Mouse (Mus musculus) cerebellum, adult 11-12 months (tissue): ENCODE measurements around the gene Acp7.

Source experiments
- DNase-seq: peaks from one replicate; pipeline ENCODE4 v3.0.0; 2022

Gene Acp7

DNA sequence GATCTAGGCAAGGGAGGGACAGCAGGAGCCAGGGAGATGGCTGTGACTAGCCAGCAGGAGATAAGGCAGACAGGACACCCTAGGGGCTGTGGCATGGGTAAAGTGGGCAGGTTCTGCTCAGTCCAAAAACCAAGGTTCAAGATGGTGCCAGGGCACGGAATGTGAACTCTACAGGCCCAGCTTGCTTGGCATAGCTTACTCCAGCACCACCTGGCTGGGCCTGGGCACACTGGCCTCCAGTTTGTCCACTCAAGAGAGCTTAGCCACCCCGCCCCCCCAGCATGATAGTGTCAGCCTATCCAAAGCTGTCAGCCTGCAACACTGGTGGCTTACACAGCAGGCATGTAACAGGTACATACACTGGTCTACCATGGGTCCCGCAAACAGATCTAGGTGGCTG, 57.9 kb downstream of the Acp7 start:
- DNase-seq, result no peak

DNA sequence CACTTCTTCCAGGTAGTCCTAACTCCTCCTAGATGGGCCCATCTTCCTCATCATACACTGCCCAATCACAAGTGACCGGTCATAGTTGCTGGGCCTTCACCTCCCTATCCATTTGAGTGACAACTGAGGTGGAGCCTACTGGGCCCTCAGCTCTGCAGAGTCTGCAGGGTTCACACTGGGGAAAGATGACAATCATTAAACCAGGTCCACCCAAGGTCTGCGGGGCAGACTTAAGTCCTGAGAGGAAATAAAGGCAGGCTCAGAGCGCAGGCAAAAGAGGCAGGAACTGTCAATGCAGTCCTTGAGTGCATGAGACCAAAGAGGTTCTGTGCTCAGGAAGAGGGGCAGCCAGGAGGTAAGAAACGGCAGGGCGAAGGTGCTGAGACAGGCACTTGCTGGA, 58.4 kb downstream of the Acp7 start:
- no peak for DNase-seq

DNA sequence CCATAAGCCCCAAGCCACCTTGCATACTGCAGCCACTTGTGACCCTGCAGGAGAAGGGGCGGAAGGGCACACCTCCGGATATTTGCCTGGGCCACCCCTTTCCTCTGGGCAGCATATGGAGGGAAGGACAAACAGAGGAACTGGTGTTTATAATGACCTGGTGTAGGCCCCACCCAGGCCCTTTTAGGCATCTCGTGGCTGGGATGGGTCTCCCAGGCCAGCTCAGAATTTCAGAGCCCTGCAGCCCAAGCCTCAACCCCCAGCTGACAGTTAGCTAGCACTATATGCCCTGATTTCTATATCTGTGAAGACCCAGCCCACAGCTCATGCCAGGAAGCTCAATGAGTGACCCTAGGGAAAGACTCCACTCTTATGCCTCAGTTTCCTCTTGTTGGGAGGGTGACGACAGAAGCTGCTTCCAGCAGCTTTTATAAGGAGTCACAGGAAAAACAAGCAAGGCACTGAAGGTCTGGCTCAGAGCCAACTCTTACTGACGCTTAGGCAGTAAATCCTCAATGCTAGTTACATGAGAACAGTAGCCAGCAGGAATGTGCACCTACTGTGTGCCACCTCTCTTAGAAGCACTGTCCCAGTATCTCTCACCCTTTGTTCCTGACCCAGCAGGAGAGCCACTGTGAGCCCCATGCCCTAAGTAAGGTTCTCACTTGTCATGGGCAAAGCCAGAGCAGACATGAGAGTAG, 60.0 kb downstream of the Acp7 start:
- DNase-seq, result no peak

DNA sequence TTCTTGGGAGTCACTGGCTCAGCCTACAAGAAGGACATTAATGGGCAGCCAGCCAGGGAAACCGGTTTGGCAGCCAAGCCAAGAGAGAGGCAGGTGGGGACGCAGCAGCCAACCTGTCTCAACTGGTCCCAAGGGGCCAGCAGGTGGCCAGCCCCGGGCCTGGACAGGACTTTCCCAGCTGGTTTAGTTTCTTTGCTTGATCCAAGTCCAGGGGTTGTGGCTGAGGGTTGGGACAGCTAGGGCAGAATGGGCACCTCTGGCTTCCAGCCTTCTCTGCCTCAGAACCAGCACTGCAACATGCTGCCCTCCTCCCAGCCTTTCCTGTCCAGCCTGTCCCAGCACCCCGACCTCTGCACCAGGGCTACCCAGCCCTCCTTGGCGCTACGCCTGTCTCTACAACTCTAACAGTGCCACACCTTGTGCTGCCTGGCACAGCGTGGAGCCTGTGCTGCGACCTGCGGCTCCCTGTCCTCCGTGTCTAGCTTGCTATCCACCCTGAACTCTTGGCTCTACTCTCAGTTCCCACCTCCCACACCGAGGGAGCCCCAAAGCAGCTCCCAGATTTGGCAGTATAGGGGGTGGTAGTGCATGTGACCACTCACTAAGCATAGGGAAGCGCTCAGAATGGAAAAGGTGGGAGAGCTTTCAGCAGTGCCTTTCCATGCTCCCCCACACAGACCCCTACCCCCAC, 60.7 kb downstream of the Acp7 start:
- peak; percentile 78 for DNase-seq

DNA sequence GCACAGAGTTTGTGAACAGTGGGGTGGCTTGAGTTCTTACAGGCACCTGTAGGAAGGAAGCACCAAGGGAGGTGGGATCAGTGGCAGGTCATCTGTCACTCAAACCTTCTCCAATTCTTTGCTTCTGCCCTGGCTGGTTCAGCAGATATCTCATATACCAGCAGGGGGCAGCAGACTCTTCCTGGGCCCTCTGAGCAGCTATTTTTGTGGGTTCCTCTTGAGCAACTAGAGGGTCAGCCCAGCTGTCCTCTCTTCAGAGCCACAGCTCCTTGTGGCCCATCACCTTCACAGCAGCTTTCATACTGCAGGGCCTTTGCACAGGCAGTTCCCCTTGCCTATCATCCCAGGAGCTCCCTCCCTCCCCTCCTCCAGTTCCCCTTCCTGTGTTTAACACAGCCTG, 62.9 kb downstream of the Acp7 start:
- peak; percentile 60 for DNase-seq

DNA sequence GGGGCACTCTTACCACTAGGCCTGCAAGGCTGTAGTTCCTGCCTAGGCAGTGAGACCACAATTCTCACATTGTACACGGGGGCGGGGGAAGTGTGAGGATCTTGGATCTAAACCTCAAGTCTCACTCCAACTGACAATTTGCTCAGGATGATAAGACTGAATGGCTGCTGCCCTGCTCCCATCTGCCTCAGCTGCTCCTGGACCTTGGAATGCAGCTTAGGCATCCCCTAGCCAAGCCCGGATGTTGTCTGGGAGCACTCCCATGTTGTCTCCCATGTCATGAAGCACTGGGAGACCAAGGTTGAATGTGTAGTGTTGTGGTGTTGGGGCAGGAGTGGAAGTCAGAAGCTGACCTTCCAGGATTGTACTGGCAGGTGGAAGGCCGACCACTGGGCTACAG, 63.6 kb downstream of the Acp7 start:
- no peak for DNase-seq

DNA sequence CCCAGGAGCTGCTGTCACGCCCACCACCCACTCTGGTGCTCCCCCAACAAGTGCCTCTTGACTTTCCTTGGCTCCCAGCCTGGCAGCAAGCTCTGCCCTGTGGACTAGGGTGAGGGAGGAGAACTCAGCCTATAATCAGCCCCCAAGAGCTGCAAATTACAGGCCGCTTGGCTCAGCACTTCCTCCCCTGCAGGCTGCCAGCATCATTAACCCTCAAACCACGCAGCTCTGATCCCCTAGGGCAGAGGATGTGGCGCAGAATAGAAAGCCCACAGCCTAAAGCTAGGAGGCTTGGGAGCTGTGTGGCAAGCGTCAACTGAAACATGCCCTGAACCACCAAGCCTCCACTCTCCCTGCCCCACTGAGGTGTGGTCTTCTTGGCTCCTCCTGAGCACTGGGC, 65.7 kb downstream of the Acp7 start:
- no peak for DNase-seq

DNA sequence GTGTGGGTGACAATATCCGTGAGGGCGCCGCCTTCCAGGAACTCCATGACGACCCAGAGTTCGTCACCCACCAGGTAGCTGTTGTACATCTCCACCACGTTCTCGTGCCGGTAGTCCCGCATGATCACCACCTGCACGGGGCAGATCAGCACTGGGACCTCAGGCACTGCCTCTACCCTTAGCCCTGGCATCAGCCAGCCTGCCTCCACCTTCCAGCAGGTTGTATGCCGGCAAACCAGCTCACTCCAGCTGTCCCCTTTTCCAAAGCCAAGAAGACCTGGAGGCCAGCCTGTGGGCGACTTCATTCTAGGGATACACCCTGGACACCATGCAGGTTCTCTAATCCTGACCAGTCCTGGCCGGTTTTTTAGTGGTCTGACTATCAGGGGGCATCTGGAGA, 68.2 kb downstream of the Acp7 start:
- DNase-seq, result peak; percentile 70

DNA sequence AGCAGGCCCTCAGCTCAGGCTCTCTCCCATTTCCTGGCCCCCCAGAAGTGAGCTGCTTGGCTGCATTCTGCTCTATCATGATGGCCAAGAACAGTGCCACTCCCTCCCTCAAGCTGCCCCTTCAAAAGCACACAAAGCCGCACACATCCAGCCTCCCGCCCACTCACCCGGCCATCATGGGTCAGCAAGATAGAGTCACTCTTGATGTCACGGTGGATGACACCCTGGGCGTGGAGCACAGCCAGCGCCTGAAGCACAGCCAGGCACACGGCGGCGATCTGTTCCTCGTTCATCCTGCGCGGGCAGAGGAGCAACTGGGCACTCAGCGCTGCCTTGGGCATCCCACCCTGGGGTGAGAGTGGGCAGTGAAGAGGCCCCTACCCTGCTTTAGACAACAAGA, 68.8 kb downstream of the Acp7 start:
- DNase-seq, result peak; percentile 75

DNA sequence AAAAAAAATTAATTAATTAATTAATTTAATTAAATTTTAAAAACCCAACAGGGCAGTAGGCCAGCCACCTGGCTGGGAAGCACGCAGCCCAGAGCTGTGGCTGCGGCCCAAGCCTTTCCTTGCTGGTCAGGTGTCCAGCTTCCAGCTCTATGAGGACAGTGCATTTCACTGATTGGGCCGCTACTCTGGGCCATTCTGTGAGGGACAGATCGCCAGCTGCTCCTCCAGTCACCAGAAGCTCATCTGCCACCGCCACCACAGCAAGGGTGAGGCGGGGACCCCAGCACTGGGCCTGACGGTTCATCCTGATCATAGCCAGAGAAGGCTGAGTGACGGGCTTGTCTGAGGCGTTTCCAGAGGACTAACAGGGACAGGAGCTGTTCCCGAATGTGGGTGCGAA, 69.2 kb downstream of the Acp7 start:
- peak; percentile 60 for DNase-seq

DNA sequence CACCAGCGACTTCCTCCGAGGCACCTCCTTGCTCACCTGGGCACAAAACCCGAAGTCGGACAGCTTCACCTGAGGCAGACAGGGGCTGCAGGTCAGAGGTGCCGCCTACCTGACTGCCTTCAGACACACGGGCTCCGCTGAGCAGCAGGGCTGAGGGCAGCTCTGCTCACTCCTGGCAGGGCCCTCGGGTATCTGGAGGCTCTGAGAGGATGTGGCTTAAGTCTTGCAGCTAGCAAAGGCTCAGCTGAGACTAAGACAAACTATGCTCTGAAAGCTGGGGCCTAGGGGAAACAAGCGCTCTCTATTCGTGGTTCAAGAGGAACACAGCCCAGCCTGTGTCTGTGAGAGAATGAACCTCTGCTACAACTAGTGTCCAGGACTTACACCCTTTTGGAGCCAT, 70.3 kb downstream of the Acp7 start:
- DNase-seq, result peak; percentile 28

DNA sequence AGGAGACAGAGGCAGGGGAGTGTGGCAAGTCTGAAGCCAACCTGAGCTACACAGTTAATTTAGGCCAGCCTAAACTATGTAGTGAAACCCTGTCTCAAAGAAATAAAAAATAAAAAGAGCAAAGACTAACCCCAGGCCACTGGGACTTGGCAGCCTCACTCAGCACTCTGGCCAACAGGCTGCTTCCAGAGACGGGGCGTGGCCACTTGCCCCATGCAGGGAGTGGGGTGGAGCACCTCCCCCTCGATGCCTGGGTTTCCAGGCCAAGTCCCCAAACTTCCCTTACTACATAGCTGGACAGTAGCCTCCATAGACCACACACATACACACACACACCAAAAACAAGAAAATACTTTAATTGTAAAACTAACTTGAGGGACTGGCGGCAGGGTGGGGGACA, 72.6 kb downstream of the Acp7 start:
- DNase-seq, result peak; percentile 36

DNA sequence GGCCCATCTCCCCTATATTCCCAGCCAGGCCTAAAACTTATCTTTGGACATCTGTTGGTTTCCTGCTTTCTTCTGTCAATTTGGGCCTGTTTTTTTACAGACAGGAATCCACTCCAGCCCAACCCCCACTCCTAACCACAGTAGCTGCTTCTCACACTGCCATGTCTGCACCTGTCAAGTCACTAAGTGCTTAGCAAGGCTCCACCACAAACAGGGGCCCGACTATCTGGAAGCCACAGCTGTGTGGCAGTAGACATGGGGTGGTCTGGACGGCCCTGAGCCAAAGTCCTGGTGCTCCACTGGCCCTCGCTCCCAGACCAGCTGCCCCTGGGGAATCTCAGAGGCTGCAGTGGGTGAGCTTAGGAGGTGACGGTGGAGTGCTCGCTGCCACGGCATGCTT, 73.4 kb downstream of the Acp7 start:
- DNase-seq, result no peak
